19 mouse cellular contexts compared by ENCODE assay signal in genomic region chr2:5316217-5316616, GRCm38 (mm10).
DNase-seq lines count a peak whose midpoint lies in the region; ATAC-seq and TF ChIP-seq lines count a peak whose summit lies in the region.
"Had no signal": no experiment of that assay in that cellular context is flagged by ENCODE, and none has a peak within 500 bp of the region (broad histone marks: within the 10 kb centered on the region; RNA-seq: fewer than 3 reads in every experiment).

No protein-coding gene starts in this region.

- no peak for TF ChIP-seq CTCF in kidney, postnatal 0 days (IDR thresholded peaks at IDR 0.05; ENCODE audit: low read depth)
- TF ChIP-seq CTCF in embryonic fibroblast, embryonic 13.5 days (IDR thresholded peaks at IDR 0.05; ENCODE audit: borderline replicate concordance, insufficient read depth, low read length), result no peak
- no peak for TF ChIP-seq CTCF in intestine, postnatal 0 days (IDR thresholded peaks at IDR 0.05; ENCODE audit: low read depth)

- no peak overlapping the region for H3K4me3 ChIP-seq in kidney, postnatal 0 days (replicated peaks; ENCODE audit: low read depth, low read length)
- no peak overlapping the region for H3K4me3 ChIP-seq in kidney, embryonic 14.5 days (ENCODE audit: low read length)
- no peak overlapping the region for H3K4me3 ChIP-seq in embryonic fibroblast, embryonic 13.5 days (ENCODE audit: insufficient read depth, low read length)
- H3K4me3 ChIP-seq in intestine, postnatal 0 days (ENCODE audit: low read depth, low read length), result no peak overlapping the region
- H3K4me3 ChIP-seq: forebrain, embryonic 13.5 days; kidney, embryonic 15.5 days; layer of hippocampus, adult 2 months; left cerebral cortex, adult 2 months; limb, embryonic 10.5 days; neural tube, embryonic 13.5 days had no signal

- WGBS in kidney, postnatal 0 days, result 77% methylated on average over 4 of the region's 4 CpGs
- WGBS in kidney, embryonic 14.5 days, result 85% methylated on average over 4 of the region's 4 CpGs
- 63% methylated on average over 4 of the region's 4 CpGs for WGBS in intestine, postnatal 0 days

- DNase-seq in kidney, postnatal 0 days (ENCODE audit: low spot score), result no peak
- no peak for DNase-seq in yolk sac, embryonic 10.5 days (ENCODE audit: low spot score)
- no peak for DNase-seq in thymus, postnatal 36 days
- no peak for DNase-seq in right cerebral cortex, postnatal 10 days (ENCODE audit: low spot score in 2 of 2)
- DNase-seq: cerebellum, adult 9-11 months; gastrocnemius, postnatal 36 days; heart, postnatal 14 days; lung, adult 2 months had no signal

- no peak overlapping the region for H3K4me2 ChIP-seq in kidney, postnatal 0 days (ENCODE audit: low read length)
- H3K4me2 ChIP-seq in kidney, embryonic 14.5 days (replicated peaks; ENCODE audit: low read depth, low read length), result no peak overlapping the region
- no peak overlapping the region for H3K4me2 ChIP-seq in intestine, postnatal 0 days (replicated peaks; ENCODE audit: low read depth)
- H3K4me2 ChIP-seq: forebrain, embryonic 13.5 days; heart, embryonic 11.5 days; kidney, embryonic 15.5 days; neural tube, embryonic 13.5 days had no signal

- no peaks in the 10 kb centered on the region for H3K4me1 ChIP-seq in kidney, postnatal 0 days (replicated peaks; ENCODE audit: insufficient read depth, low read length)
- H3K4me1 ChIP-seq in kidney, embryonic 14.5 days (ENCODE audit: control insufficient read depth, insufficient read depth, low read length), result peaks cover 12% of the 10 kb centered on the region
- peaks cover 4% of the 10 kb centered on the region; the same call in 1 of the 2 replicates for H3K4me1 ChIP-seq in embryonic fibroblast, embryonic 13.5 days (ENCODE audit: control insufficient read depth, insufficient read depth, low read length)
- H3K4me1 ChIP-seq in intestine, postnatal 0 days (replicated peaks; ENCODE audit: control insufficient read depth, insufficient read depth, low read length), result 0 out of 2 replicates have a peak, but pooled peaks cover 2% of the 10 kb centered on the region

- no peak for TF ChIP-seq POLR2A in embryonic fibroblast, embryonic 13.5 days (IDR thresholded peaks at IDR 0.05; ENCODE audit: low read depth, low read length)

- H3K27me3 ChIP-seq in kidney, postnatal 0 days (ENCODE audit: insufficient read depth, low read length), result no peaks in the 10 kb centered on the region
- no peaks in the 10 kb centered on the region for H3K27me3 ChIP-seq in kidney, embryonic 14.5 days (ENCODE audit: control insufficient read depth, insufficient read depth, low read length)
- no peaks in the 10 kb centered on the region for H3K27me3 ChIP-seq in intestine, postnatal 0 days (replicated peaks; ENCODE audit: control insufficient read depth, insufficient read depth, low read length)
- H3K27me3 ChIP-seq: kidney, embryonic 15.5 days had no signal

- H3K36me3 ChIP-seq in kidney, postnatal 0 days (ENCODE audit: insufficient read depth, low read length), result no peaks in the 10 kb centered on the region
- no peaks in the 10 kb centered on the region for H3K36me3 ChIP-seq in kidney, embryonic 14.5 days (ENCODE audit: control insufficient read depth, insufficient read depth, low read length)
- H3K36me3 ChIP-seq in intestine, postnatal 0 days (ENCODE audit: control insufficient read depth, insufficient read depth), result peaks cover 19% of the 10 kb centered on the region; the same call in 1 of the 2 replicates
- H3K36me3 ChIP-seq: kidney, embryonic 15.5 days; limb, embryonic 10.5 days; neural tube, embryonic 13.5 days had no signal

- no peak overlapping the region for H3K9ac ChIP-seq in kidney, postnatal 0 days (ENCODE audit: low read depth, low read length)
- no peak overlapping the region for H3K9ac ChIP-seq in kidney, embryonic 14.5 days (ENCODE audit: low read depth, low read length)
- H3K9ac ChIP-seq in intestine, postnatal 0 days (ENCODE audit: low read depth, low read length), result no peak overlapping the region
- H3K9ac ChIP-seq: forebrain, embryonic 13.5 days; kidney, embryonic 15.5 days; neural tube, embryonic 13.5 days had no signal

- 0 out of 2 replicates have a peak, but pooled peaks have one; percentile 25 for ATAC-seq in kidney, postnatal 0 days (replicated peaks; ENCODE audit: low FRiP score, low read depth)
- ATAC-seq in kidney, embryonic 14.5 days (ENCODE audit: low FRiP score, low TSS enrichment), result no peak
- 0 out of 2 replicates have a peak, but pooled peaks have one; percentile 44 for ATAC-seq in intestine, postnatal 0 days
- ATAC-seq in megakaryocyte-erythroid progenitor cell, adult 5-6 weeks (replicated peaks; ENCODE audit: low FRiP score, low TSS enrichment, poor library complexity, severe bottlenecking), result peak; percentile 82
- ATAC-seq: forebrain, embryonic 13.5 days had no signal

- no peaks in the 10 kb centered on the region for H3K9me3 ChIP-seq in kidney, postnatal 0 days (replicated peaks; ENCODE audit: low read length)
- no peaks in the 10 kb centered on the region for H3K9me3 ChIP-seq in kidney, embryonic 14.5 days (ENCODE audit: control insufficient read depth, low read length)
- H3K9me3 ChIP-seq in intestine, postnatal 0 days (ENCODE audit: control insufficient read depth), result no peaks in the 10 kb centered on the region
- H3K9me3 ChIP-seq: forebrain, embryonic 13.5 days; kidney, embryonic 15.5 days; limb, embryonic 10.5 days; neural tube, embryonic 13.5 days had no signal

- peak overlapping the region; percentile 65 for H3K27ac ChIP-seq in kidney, postnatal 0 days
- H3K27ac ChIP-seq in kidney, embryonic 14.5 days (ENCODE audit: low read depth, low read length), result no peak overlapping the region
- peak overlapping the region; percentile 24 for H3K27ac ChIP-seq in embryonic fibroblast, embryonic 13.5 days (ENCODE audit: insufficient read depth, low read length)
- no peak overlapping the region for H3K27ac ChIP-seq in intestine, postnatal 0 days (ENCODE audit: low read depth, low read length)
- H3K27ac ChIP-seq: forebrain, embryonic 13.5 days; kidney, embryonic 15.5 days; layer of hippocampus, adult 2 months; left cerebral cortex, adult 2 months; limb, embryonic 10.5 days; neural tube, embryonic 13.5 days had no signal

Comparison
In these comparisons a context has a peak if more than half of its experiments do, and no peak if none do; other contexts are left out.
1. H3K27ac ChIP-seq: peak in kidney, postnatal 0 days (single experiment) and embryonic fibroblast, embryonic 13.5 days (single experiment); none in kidney, embryonic 14.5 days (single experiment) and intestine, postnatal 0 days (single experiment).